Mouse (Mus musculus) hindbrain, embryonic 16.5 days (tissue): Measurements from ENCODE around the gene Hdgf. TPM values are rescaled to one million over a fixed set of nuclear protein-coding genes. Genes with fewer than 3 reads are reported as not detected.

ENCODE experiments used
- ATAC-seq: fragments of 200-750 bp; cut with Nextera tagmentation; 2 replicates; pipeline ENCODE4 v1.8.0; 2017; ENCODE audit warnings: moderate TSS enrichment, moderate library complexity
- H3K27ac ChIP-seq: fragments of 300-500 bp; sonication (generic); 2 replicates; pipeline ENCODE4 v1.5.1; 2014; ENCODE audit warnings: low read depth, mild to moderate bottlenecking, control low read depth, low read length, moderate library complexity
- H3K27me3 ChIP-seq: fragments of 300-500 bp; sonication (generic); replicated peaks from 2 replicates; pipeline ENCODE4 v1.6.1; 2014; ENCODE audit warnings: low read length; ENCODE audit not compliant: control insufficient read depth, insufficient read depth
- H3K36me3 ChIP-seq: fragments of 300-500 bp; sonication (generic); 2 replicates; pipeline ENCODE4 v1.6.1; 2014; ENCODE audit warnings: mild to moderate bottlenecking, low read length, moderate library complexity, mixed read lengths; ENCODE audit not compliant: control insufficient read depth, insufficient read depth
- H3K4me1 ChIP-seq: fragments of 300-500 bp; sonication (generic); 2 replicates; pipeline ENCODE4 v1.6.1; 2014; ENCODE audit warnings: low read depth, low read length; ENCODE audit not compliant: control insufficient read depth, insufficient read depth
- H3K4me2 ChIP-seq: fragments of 300-500 bp; sonication (generic); 2 replicates; pipeline ENCODE4 v1.6.1; 2014; ENCODE audit warnings: mild to moderate bottlenecking, low read length, control low read depth, moderate library complexity
- H3K4me3 ChIP-seq: fragments of 300-500 bp; sonication (generic); 2 replicates; pipeline ENCODE4 v1.5.1; 2014; ENCODE audit warnings: mild to moderate bottlenecking, low read length, control low read depth, moderate library complexity
- H3K9ac ChIP-seq: fragments of 300-500 bp; sonication (generic); 2 replicates; pipeline ENCODE4 v1.6.1; 2014; ENCODE audit warnings: low read depth, mild to moderate bottlenecking, control low read depth, low read length, moderate library complexity
- H3K9me3 ChIP-seq: fragments of 300-500 bp; sonication (generic); 2 replicates; pipeline ENCODE4 v1.6.1; 2014; ENCODE audit warnings: mild to moderate bottlenecking, low read length, moderate library complexity; ENCODE audit not compliant: control insufficient read depth
- WGBS: fragments of 180-500 bp; shearing (Covaris S2); extraction: QIAGEN DNeasy Blood & Tissue Kit; methylation state at CpG from one replicate; pipeline ENCODE4 v1.1.7; 2014; 5-methylcytosine and 5-hydroxymethylcytosine counted together
- polyA plus RNA-seq: library from polyadenylated mRNA; unstranded; fragments of >200 nt; fragmentation: Nextera tagmentation; extraction: Ambion mirVana; gene quantifications from 2 replicates; pipeline ENCODE4 v1.2.1, GENCODE M21; 2015

Gene Hdgf
- polyA plus RNA-seq, 1 experiment from 2014 or later, result 79.7 TPM

- 97% methylated on average over 1 of the region's 1 CpGs for WGBS
- Histone ChIP-seq H3K4me1 (peaks cover 9% of the 10 kb centered on the region), H3K9me3 (no peaks in the 10 kb centered on the region), H3K9ac (no peak overlapping the region), H3K27me3 (no peaks in the 10 kb centered on the region), H3K36me3 (peaks cover 27% of the 10 kb centered on the region), H3K4me2 (no peak overlapping the region), H3K27ac (no peak overlapping the region), H3K4me3 (no peak overlapping the region)
- ATAC-seq, result no peak
Measured at GRCm38 (mm10) chr3:87918551-87918950, 12.4 kb downstream of the Hdgf start.

GRCm38 (mm10) chr3:87919336-87920108 is 13.4 kb downstream of the Hdgf start, which contains the start of gene Mrpl24:
Gene Mrpl24 (plus strand): TSS chr3:87919506.
- peak within 1 kb of the TSS; percentile 64 for H3K9ac ChIP-seq
- H3K27ac ChIP-seq, result peak within 1 kb of the TSS; percentile 41
- no peaks in the 10 kb centered on the region for H3K9me3 ChIP-seq
- no peaks in the 10 kb centered on the region for H3K27me3 ChIP-seq
- peak; percentile 88 for ATAC-seq
- peak within 1 kb of the TSS; percentile 62 for H3K4me3 ChIP-seq
- peaks cover 9% of the 10 kb centered on the region for H3K4me1 ChIP-seq
- peaks cover 31% of the 10 kb centered on the region for H3K36me3 ChIP-seq
- peak within 1 kb of the TSS; percentile 83 for H3K4me2 ChIP-seq
- under 1% methylated on average over 30 of the region's 30 CpGs for WGBS

GRCm38 (mm10) chr3:87920270-87920943 is 14.3 kb downstream of the Hdgf start:
- 65% methylated on average over 9 of the region's 9 CpGs for WGBS
- no peak for ATAC-seq
- Histone ChIP-seq H3K4me1 (peaks cover 9% of the 10 kb centered on the region), H3K4me2 (peak overlapping the region; percentile 83), H3K9ac (no peak overlapping the region; the same call in 1 of the 2 replicates), H3K4me3 (peak overlapping the region; percentile 62), H3K27me3 (no peaks in the 10 kb centered on the region), H3K36me3 (peaks cover 32% of the 10 kb centered on the region), H3K27ac (no peak overlapping the region), H3K9me3 (no peaks in the 10 kb centered on the region)

- WGBS, result 89% methylated on average over 7 of the region's 7 CpGs
Measured at GRCm38 (mm10) chr3:87924996-87925395, 18.9 kb downstream of the Hdgf start.

GRCm38 (mm10) chr3:87927452-87927851 is 21.3 kb downstream of the Hdgf start:
- peaks cover 25% of the 10 kb centered on the region for H3K4me1 ChIP-seq
- no peaks in the 10 kb centered on the region for H3K27me3 ChIP-seq
- H3K27ac ChIP-seq, result no peak overlapping the region
- ATAC-seq, result no peak
- H3K36me3 ChIP-seq, result peaks cover 35% of the 10 kb centered on the region
- H3K4me3 ChIP-seq, result no peak overlapping the region
- 90% methylated on average over 5 of the region's 5 CpGs for WGBS
- H3K9me3 ChIP-seq, result no peaks in the 10 kb centered on the region
- H3K9ac ChIP-seq, result no peak overlapping the region
- no peak overlapping the region for H3K4me2 ChIP-seq

More at GRCm38 (mm10) chr3:87924996-87925395, 18.9 kb downstream of the Hdgf start:
- no peaks in the 10 kb centered on the region for H3K9me3 ChIP-seq
- H3K9ac ChIP-seq, result no peak overlapping the region
- no peak overlapping the region for H3K27ac ChIP-seq
- H3K27me3 ChIP-seq, result no peaks in the 10 kb centered on the region
- H3K36me3 ChIP-seq, result peaks cover 33% of the 10 kb centered on the region
- ATAC-seq, result no peak
- H3K4me1 ChIP-seq, result peaks cover 12% of the 10 kb centered on the region
- no peak overlapping the region for H3K4me3 ChIP-seq
- no peak overlapping the region for H3K4me2 ChIP-seq

- Histone ChIP-seq H3K4me3 (peak overlapping the region; percentile 56), H3K9ac (peak overlapping the region; percentile 71), H3K4me2 (peak overlapping the region; percentile 85), H3K4me1 (peaks cover 28% of the 10 kb centered on the region), H3K36me3 (peaks cover 21% of the 10 kb centered on the region), H3K27me3 (no peaks in the 10 kb centered on the region), H3K9me3 (no peaks in the 10 kb centered on the region), H3K27ac (peak overlapping the region; percentile 58)
- WGBS, result 7% methylated on average over 26 of the region's 26 CpGs
- no peak; the same call in 1 of the 2 replicates for ATAC-seq
Measured at GRCm38 (mm10) chr3:87929341-87930077, 23.4 kb downstream of the Hdgf start.

- ATAC-seq, result peak; percentile 98
- peak within 1 kb of the TSS; percentile 56 for H3K4me3 ChIP-seq
- peaks cover 28% of the 10 kb centered on the region for H3K4me1 ChIP-seq
- H3K4me2 ChIP-seq, result peak within 1 kb of the TSS; percentile 85
- no peaks in the 10 kb centered on the region for H3K27me3 ChIP-seq
- H3K36me3 ChIP-seq, result peaks cover 14% of the 10 kb centered on the region
- H3K9me3 ChIP-seq, result no peaks in the 10 kb centered on the region
- WGBS, result under 1% methylated on average over 52 of the region's 78 CpGs
- H3K9ac ChIP-seq, result peak within 1 kb of the TSS; percentile 71
- H3K27ac ChIP-seq, result peak within 1 kb of the TSS; percentile 92
Measured at GRCm38 (mm10) chr3:87930078-87930795, 24.1 kb downstream of the Hdgf start, which contains the start of the genes Isg20l2 and Rrnad1. Gene Isg20l2 (plus strand): TSS chr3:87930314. Gene Rrnad1 (minus strand): TSS chr3:87930717.

GRCm38 (mm10) chr3:87934026-87934425 is 27.9 kb downstream of the Hdgf start:
- Histone ChIP-seq H3K4me3 (no peak overlapping the region), H3K36me3 (peaks cover 15% of the 10 kb centered on the region), H3K9ac (no peak overlapping the region), H3K4me2 (no peak overlapping the region), H3K4me1 (peaks cover 28% of the 10 kb centered on the region), H3K27ac (no peak overlapping the region), H3K27me3 (no peaks in the 10 kb centered on the region), H3K9me3 (no peaks in the 10 kb centered on the region)
- WGBS, result 85% methylated on average over 5 of the region's 5 CpGs
- ATAC-seq, result no peak
